Mouse (Mus musculus) heart, embryonic 12.5 days (tissue): ENCODE measurements around the gene Kntc1. TPM values are rescaled to one million over a fixed set of nuclear protein-coding genes. Genes with fewer than 3 reads are reported as not detected.
"Not testable (repeated sequence)": the region's sequence is repeated elsewhere in the genome, so short reads cannot be mapped to it uniquely, and the experiment has no call there.

Source experiments
- ATAC-seq: fragments of 200-750 bp; cut with Nextera tagmentation; 2 replicates; pipeline ENCODE4 v1.8.0; 2017; ENCODE audit warnings: moderate TSS enrichment, moderate library complexity; ENCODE audit not compliant: insufficient number of reproducible peaks, low FRiP score
- H3K27ac ChIP-seq: fragments of 300-500 bp; sonication (generic); 2 replicates; pipeline ENCODE4 v1.5.1; 2016; ENCODE audit warnings: mild to moderate bottlenecking, moderate library complexity; ENCODE audit not compliant: poor library complexity, severe bottlenecking
- H3K27me3 ChIP-seq: fragments of 300-500 bp; sonication (generic); replicated peaks from 2 replicates; pipeline ENCODE4 v1.6.1; 2016; ENCODE audit warnings: mild to moderate bottlenecking, moderate library complexity
- H3K36me3 ChIP-seq: fragments of 300-500 bp; sonication (generic); 2 replicates; pipeline ENCODE4 v1.6.1; 2016; ENCODE audit warnings: mild to moderate bottlenecking, moderate library complexity
- H3K4me1 ChIP-seq: fragments of 300-500 bp; sonication (generic); replicated peaks from 2 replicates; pipeline ENCODE4 v1.6.1; 2016; ENCODE audit warnings: mild to moderate bottlenecking
- H3K4me2 ChIP-seq: fragments of 300-500 bp; sonication (generic); 2 replicates; pipeline ENCODE4 v1.6.1; 2016; ENCODE audit warnings: mild to moderate bottlenecking, moderate library complexity
- H3K4me3 ChIP-seq: fragments of 300-500 bp; sonication (generic); 2 replicates; pipeline ENCODE4 v1.5.1; 2016; ENCODE audit warnings: mild to moderate bottlenecking
- H3K9ac ChIP-seq: fragments of 300-500 bp; sonication (generic); 2 replicates; pipeline ENCODE4 v1.6.1; 2016; ENCODE audit warnings: mild to moderate bottlenecking, moderate library complexity
- H3K9me3 ChIP-seq: fragments of 300-500 bp; sonication (generic); replicated peaks from 2 replicates; pipeline ENCODE4 v1.6.1; 2016; ENCODE audit warnings: mild to moderate bottlenecking, moderate library complexity
- WGBS: fragments of 180-500 bp; shearing (Covaris S2); methylation state at CpG from one replicate; pipeline ENCODE4 v1.1.7; 2016; 5-methylcytosine and 5-hydroxymethylcytosine counted together
- polyA plus RNA-seq: library from polyadenylated mRNA; unstranded; fragments of >200 nt; fragmentation: Nextera tagmentation; extraction: Ambion mirVana; gene quantifications from 2 replicates; pipeline ENCODE4 v1.2.1, GENCODE M21; 2016

Kntc1 gene
- polyA plus RNA-seq, 1 experiment from 2014 or later: 30.7 TPM

- Histone ChIP-seq H3K4me3 (peak overlapping the region; percentile 95; the same call in 1 of the 2 replicates), H3K36me3 (peaks cover 24% of the 10 kb centered on the region), H3K4me1 (peaks cover 28% of the 10 kb centered on the region), H3K27me3 (no peaks in the 10 kb centered on the region), H3K9me3 (no peaks in the 10 kb centered on the region), H3K9ac (peak overlapping the region; percentile 54), H3K27ac (peak overlapping the region; percentile 54; the same call in 1 of the 2 replicates), H3K4me2 (peak overlapping the region; percentile 61)
- ATAC-seq: no peak
These were observed 3.3 kb upstream of the Kntc1 start for GRCm38 (mm10) chr5:123746253-123746652.

- peak overlapping the region; percentile 95 for H3K4me3 ChIP-seq
- 27% methylated on average over 7 of the region's 7 CpGs for WGBS
These were observed 1.9 kb upstream of the Kntc1 start for GRCm38 (mm10) chr5:123747604-123748003.

GRCm38 (mm10) chr5:123748339-123749064 is 1.0 kb upstream of the Kntc1 start:
- WGBS: under 1% methylated on average over 18 of the region's 18 CpGs
- no peak for ATAC-seq

More at GRCm38 (mm10) chr5:123747604-123748003, 1.9 kb upstream of the Kntc1 start:
- Histone ChIP-seq H3K4me2 (peak overlapping the region; percentile 88), H3K27ac (peak overlapping the region; percentile 36; the same call in 1 of the 2 replicates), H3K4me1 (peaks cover 28% of the 10 kb centered on the region), H3K27me3 (no peaks in the 10 kb centered on the region), H3K9ac (peak overlapping the region; percentile 76), H3K9me3 (no peaks in the 10 kb centered on the region), H3K36me3 (peaks cover 26% of the 10 kb centered on the region)
- no peak for ATAC-seq

GRCm38 (mm10) chr5:123765506-123765905 is 16.0 kb downstream of the Kntc1 start:
- Histone ChIP-seq H3K4me2 (no peak overlapping the region), H3K27ac (no peak overlapping the region), H3K4me1 (no peaks in the 10 kb centered on the region), H3K27me3 (no peaks in the 10 kb centered on the region), H3K36me3 (peaks cover 72% of the 10 kb centered on the region), H3K9me3 (no peaks in the 10 kb centered on the region), H3K9ac (no peak overlapping the region), H3K4me3 (no peak overlapping the region)
- no peak for ATAC-seq
- WGBS: 94% methylated on average over 11 of the region's 11 CpGs

More at GRCm38 (mm10) chr5:123748339-123749064, 1.0 kb upstream of the Kntc1 start:
- H3K9ac ChIP-seq: peak overlapping the region; percentile 93
- peaks cover 28% of the 10 kb centered on the region for H3K4me1 ChIP-seq
- no peaks in the 10 kb centered on the region for H3K27me3 ChIP-seq
- peaks cover 19% of the 10 kb centered on the region for H3K36me3 ChIP-seq
- H3K27ac ChIP-seq: peak overlapping the region; percentile 99
- H3K4me3 ChIP-seq: peak overlapping the region; percentile 95
- H3K9me3 ChIP-seq: no peaks in the 10 kb centered on the region
- peak overlapping the region; percentile 88 for H3K4me2 ChIP-seq

GRCm38 (mm10) chr5:123766455-123766854 is 16.9 kb downstream of the Kntc1 start:
- not testable (repeated sequence) for H3K4me1 ChIP-seq, H3K27ac ChIP-seq, H3K4me3 ChIP-seq, H3K9me3 ChIP-seq, ATAC-seq, H3K9ac ChIP-seq, H3K27me3 ChIP-seq, H3K4me2 ChIP-seq
- WGBS: 94% methylated on average over 11 of the region's 11 CpGs
- peaks cover 75% of the 10 kb centered on the region for H3K36me3 ChIP-seq

GRCm38 (mm10) chr5:123773441-123773840 is 23.9 kb downstream of the Kntc1 start:
- Histone ChIP-seq H3K4me1 (no peaks in the 10 kb centered on the region), H3K4me3 (no peak overlapping the region), H3K9me3 (no peaks in the 10 kb centered on the region), H3K27me3 (no peaks in the 10 kb centered on the region), H3K36me3 (peaks cover 71% of the 10 kb centered on the region), H3K27ac (no peak overlapping the region), H3K9ac (no peak overlapping the region), H3K4me2 (no peak overlapping the region)
- no peak for ATAC-seq
- WGBS: 90% methylated on average over 9 of the region's 9 CpGs

- no peaks in the 10 kb centered on the region for H3K4me1 ChIP-seq
- H3K4me2 ChIP-seq: no peak overlapping the region
- no peak overlapping the region for H3K9ac ChIP-seq
- H3K4me3 ChIP-seq: no peak overlapping the region
- 93% methylated on average over 8 of the region's 8 CpGs for WGBS
- ATAC-seq: no peak
- no peak overlapping the region for H3K27ac ChIP-seq
- H3K36me3 ChIP-seq: peaks cover 78% of the 10 kb centered on the region
- H3K27me3 ChIP-seq: no peaks in the 10 kb centered on the region
- H3K9me3 ChIP-seq: no peaks in the 10 kb centered on the region
These were observed 31.2 kb downstream of the Kntc1 start for GRCm38 (mm10) chr5:123780716-123781115.

GRCm38 (mm10) chr5:123781864-123782263 is 32.3 kb downstream of the Kntc1 start:
- H3K9me3 ChIP-seq: no peaks in the 10 kb centered on the region
- H3K4me2 ChIP-seq: no peak overlapping the region
- H3K27ac ChIP-seq: no peak overlapping the region
- 92% methylated on average over 4 of the region's 4 CpGs for WGBS
- no peak for ATAC-seq
- H3K4me3 ChIP-seq: no peak overlapping the region
- no peaks in the 10 kb centered on the region for H3K27me3 ChIP-seq
- H3K4me1 ChIP-seq: no peaks in the 10 kb centered on the region
- H3K9ac ChIP-seq: no peak overlapping the region
- H3K36me3 ChIP-seq: peaks cover 80% of the 10 kb centered on the region

GRCm38 (mm10) chr5:123788976-123789375 is 39.5 kb downstream of the Kntc1 start:
- H3K4me2 ChIP-seq: no peak overlapping the region
- no peaks in the 10 kb centered on the region for H3K4me1 ChIP-seq
- no peak for ATAC-seq
- no peaks in the 10 kb centered on the region for H3K27me3 ChIP-seq
- H3K36me3 ChIP-seq: peaks cover 86% of the 10 kb centered on the region
- WGBS: 91% methylated on average over 7 of the region's 7 CpGs
- no peak overlapping the region for H3K9ac ChIP-seq
- no peaks in the 10 kb centered on the region for H3K9me3 ChIP-seq
- no peak overlapping the region for H3K27ac ChIP-seq
- H3K4me3 ChIP-seq: no peak overlapping the region

GRCm38 (mm10) chr5:123793081-123793480 is 43.6 kb downstream of the Kntc1 start:
- H3K9ac ChIP-seq: no peak overlapping the region
- H3K4me3 ChIP-seq: no peak overlapping the region
- H3K27me3 ChIP-seq: no peaks in the 10 kb centered on the region
- H3K4me2 ChIP-seq: no peak overlapping the region
- no peak overlapping the region for H3K27ac ChIP-seq
- peaks cover 83% of the 10 kb centered on the region for H3K36me3 ChIP-seq
- 92% methylated on average over 2 of the region's 2 CpGs for WGBS
- no peaks in the 10 kb centered on the region for H3K9me3 ChIP-seq
- ATAC-seq: no peak
- no peaks in the 10 kb centered on the region for H3K4me1 ChIP-seq

- Histone ChIP-seq H3K27me3 (no peaks in the 10 kb centered on the region), H3K4me2 (no peak overlapping the region), H3K4me1 (no peaks in the 10 kb centered on the region), H3K9me3 (no peaks in the 10 kb centered on the region), H3K9ac (no peak overlapping the region), H3K4me3 (no peak overlapping the region), H3K36me3 (peaks cover 82% of the 10 kb centered on the region), H3K27ac (no peak overlapping the region)
- 91% methylated on average over 11 of the region's 11 CpGs for WGBS
- ATAC-seq: no peak
These were observed 56.8 kb downstream of the Kntc1 start for GRCm38 (mm10) chr5:123806334-123806733.

- Histone ChIP-seq H3K4me1 (no peaks in the 10 kb centered on the region), H3K27me3 (no peaks in the 10 kb centered on the region), H3K4me2 (no peak overlapping the region), H3K9ac (no peak overlapping the region), H3K9me3 (no peaks in the 10 kb centered on the region), H3K27ac (no peak overlapping the region), H3K4me3 (no peak overlapping the region), H3K36me3 (peaks cover 77% of the 10 kb centered on the region)
- 93% methylated on average over 5 of the region's 5 CpGs for WGBS
- no peak for ATAC-seq
These were observed 59.0 kb downstream of the Kntc1 start for GRCm38 (mm10) chr5:123808541-123808940.
